Mouse (Mus musculus) liver, postnatal 0 days (tissue): ENCODE data around the gene Pam.

ENCODE experiments used
- CTCF ChIP-seq: sonication (generic); IDR thresholded peaks from 2 replicates; pipeline ENCODE4 v1.5.1; 2016; ENCODE audit warnings: antibody characterized with exemption, low read depth
- EP300 ChIP-seq: IDR thresholded peaks from 2 replicates; pipeline ENCODE4 v1.6.1; 2016; ENCODE audit warnings: antibody characterized with exemption, low read depth, mild to moderate bottlenecking

DNA sequence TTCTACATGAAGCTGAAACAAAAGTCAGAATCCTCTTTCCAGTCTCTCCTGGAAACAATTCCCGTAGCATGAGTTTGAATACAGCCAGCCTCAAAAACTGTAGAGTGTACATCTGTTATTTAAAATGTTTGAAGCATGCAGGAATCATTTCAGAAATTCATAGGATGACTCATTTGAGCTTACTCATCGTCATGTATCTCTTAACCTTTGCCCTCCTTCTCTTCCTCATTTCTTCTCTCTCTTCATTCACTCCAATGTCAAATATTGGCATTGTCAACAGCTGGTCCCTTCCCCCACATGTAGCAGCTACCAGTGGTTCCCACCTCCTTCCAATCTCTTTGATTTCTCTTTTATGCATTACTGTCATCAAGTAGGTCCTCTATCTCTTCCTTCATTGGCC is 59.7 kb downstream of the Pam start:
- TF ChIP-seq CTCF: no peak
- no peak for TF ChIP-seq EP300
